Mouse (Mus musculus) spleen, adult 12 weeks (tissue): ENCODE measurements around the gene Yap1.

Source experiments
- DNase-seq: peaks from one replicate; pipeline ENCODE4 v3.0.0; 2022; ENCODE audit warnings: low spot score

Yap1 gene

DNA sequence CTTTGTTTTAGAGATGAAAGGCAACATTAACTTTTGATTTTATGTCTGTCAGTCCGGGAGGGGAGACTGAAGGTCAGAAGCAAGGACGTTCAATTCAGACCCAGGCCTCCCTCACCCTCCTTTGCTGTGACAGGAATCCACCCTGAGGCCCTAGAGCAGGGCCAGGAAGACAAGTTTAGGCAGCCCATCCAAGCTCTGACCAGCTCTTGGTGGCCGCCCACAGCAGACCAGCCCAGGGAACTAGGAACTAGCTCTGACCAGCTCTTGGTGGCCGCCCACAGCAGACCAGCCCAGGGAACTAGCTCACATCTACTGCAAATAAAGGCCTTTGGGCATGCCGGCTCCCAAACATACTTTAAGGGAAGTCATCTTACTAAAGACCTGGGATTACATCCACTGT, 26.8 kb downstream of the Yap1 start:
- DNase-seq = no peak

DNA sequence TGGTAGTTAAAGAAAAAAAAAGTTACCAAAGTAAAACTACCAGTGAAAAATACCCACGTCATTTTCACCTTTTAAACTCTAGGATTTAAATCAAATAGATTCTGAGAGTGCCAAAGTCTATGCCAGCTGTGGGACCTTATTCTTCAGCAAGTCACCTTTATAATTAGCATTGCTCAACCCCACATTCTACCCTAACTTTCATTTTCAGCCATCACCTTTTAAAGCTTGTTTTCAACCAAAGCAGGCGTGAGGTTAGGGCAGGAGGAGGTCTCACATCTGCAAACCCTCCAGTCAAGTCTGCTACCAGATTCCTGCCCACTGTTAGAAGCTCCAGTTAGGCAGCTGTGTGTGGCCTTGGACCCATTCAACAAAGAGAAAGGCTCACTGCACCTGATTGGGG, 32.4 kb downstream of the Yap1 start:
- no peak for DNase-seq

GRCm38 (mm10) chr9:7967980-7968379, 36.4 kb downstream of the Yap1 start:
- no peak for DNase-seq

DNA sequence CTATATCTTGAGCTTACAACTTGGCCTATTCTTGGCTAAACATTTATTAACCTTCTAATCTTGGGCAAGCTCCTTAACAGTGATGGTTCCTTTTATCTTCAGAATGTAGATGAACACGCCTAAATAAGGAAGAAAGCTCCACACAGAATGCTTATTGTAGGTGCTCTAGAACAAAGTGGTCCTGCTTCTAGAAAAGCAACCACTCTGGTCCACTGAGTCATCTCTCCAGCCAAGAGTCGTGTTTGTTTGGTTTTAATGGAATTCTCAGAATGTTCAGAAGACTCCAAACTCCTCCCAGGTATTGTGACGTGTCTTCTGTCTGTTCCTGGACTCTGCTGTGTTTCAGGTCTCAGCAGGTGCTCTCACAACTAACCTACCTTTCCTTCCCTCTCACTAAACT, 38.8 kb downstream of the Yap1 start:
- DNase-seq = no peak

- no peak for DNase-seq
Measured at GRCm38 (mm10) chr9:7963867-7964266, 40.5 kb downstream of the Yap1 start.

DNA sequence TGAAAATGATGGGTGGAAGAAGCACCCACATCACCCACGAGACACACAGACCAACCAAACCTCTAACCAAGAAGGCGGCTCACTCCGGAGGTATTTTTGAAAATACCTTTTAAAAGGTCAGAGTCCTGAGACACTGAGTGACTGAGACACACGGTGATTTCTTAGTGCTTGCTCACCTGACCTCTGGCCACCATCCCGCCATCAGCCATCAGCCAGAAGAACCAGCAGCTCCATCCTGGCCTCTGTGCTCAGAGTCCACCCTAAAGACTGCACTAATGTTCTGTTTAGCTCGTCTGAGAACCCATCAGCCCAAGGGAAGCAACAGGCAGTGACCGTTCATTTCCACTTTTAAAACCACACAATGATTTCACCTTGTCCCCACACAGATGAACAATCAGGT, 41.5 kb downstream of the Yap1 start:
- DNase-seq = no peak

- DNase-seq = no peak
Measured at GRCm38 (mm10) chr9:7961366-7962160, 42.8 kb downstream of the Yap1 start.

DNA sequence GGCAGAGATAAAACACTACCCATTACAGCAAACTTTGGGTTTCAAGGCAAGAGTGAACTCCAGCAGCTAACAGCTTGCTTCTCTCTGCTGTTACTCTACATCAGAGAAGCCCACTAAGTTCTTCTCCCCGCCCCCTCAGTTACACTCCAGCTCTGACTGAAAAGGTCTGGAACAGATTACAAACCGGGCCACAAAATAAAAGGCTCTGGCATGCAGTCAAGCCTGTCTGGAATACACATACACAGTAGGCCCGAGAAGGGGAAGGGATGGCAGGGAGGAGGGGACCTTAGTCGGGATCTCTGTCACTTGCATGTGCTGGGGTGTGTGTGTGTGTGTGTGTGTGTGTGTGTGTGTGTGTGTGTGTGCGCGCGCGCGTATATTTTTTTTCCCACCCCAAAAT, 44.0 kb downstream of the Yap1 start:
- no peak for DNase-seq

DNA sequence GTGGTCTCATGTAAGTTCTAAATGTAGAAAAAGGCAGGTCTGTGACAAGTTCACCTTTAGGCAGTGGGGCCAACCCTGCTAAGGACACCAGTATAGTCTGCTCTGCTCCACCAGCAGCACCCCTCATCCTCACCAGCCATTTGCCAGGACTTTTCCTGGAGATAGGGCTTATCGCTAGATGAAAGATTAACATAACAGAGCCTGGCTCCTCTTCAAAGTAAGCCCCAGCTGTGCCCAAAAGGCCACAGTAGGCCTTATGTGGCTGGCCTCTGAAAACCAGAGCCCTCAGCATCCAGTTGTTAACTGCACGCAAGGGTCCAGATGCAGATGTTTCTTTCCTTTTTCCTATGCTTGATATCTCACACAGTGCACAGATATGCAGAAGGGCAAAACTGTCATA, 45.1 kb downstream of the Yap1 start:
- no peak for DNase-seq

- no peak for DNase-seq
Measured at GRCm38 (mm10) chr9:7958025-7958593, 46.3 kb downstream of the Yap1 start.

GRCm38 (mm10) chr9:7957407-7957806, 47.0 kb downstream of the Yap1 start:
- no peak for DNase-seq

DNA sequence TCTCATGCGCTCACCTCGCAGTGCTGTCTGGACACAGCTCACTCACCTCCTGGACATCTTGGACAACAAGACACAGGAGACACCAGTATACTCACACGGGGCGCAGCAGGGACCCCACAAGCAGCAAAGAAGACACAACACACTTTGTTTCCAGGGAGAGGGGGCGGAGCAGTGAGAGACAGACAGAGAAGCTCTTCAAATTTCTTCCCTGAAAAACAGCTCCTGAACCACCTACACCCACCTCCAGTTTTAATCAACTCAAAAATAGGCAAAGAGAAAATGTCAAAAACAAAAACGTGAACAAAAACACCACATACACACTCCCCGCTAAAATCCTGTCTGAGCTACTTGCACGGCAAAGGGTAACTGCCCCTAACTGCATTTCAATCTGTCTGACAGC, 48.0 kb downstream of the Yap1 start:
- DNase-seq = no peak

GRCm38 (mm10) chr9:7952886-7953285, 51.5 kb downstream of the Yap1 start:
- no peak for DNase-seq

DNA sequence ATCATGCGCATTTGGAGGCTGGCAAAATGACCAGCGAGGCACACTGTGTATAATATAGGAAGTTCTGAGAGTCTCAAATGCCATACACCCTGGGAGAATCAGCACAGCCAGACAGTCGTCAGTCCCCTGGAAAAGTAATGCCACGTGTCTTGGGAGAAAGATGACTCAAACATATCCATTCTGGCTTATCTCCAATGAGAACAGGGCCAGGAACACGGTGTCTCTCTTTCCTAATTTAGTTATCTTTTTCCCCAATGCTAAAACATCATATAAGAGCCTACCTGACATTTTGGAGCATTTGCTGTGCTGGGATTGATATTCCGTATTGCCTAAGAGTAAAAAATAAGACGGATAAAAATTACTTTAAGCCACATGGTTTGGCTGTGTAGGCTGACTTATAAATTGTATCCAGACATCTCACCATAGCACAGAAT, 54.2 kb downstream of the Yap1 start:
- DNase-seq = no peak

DNA sequence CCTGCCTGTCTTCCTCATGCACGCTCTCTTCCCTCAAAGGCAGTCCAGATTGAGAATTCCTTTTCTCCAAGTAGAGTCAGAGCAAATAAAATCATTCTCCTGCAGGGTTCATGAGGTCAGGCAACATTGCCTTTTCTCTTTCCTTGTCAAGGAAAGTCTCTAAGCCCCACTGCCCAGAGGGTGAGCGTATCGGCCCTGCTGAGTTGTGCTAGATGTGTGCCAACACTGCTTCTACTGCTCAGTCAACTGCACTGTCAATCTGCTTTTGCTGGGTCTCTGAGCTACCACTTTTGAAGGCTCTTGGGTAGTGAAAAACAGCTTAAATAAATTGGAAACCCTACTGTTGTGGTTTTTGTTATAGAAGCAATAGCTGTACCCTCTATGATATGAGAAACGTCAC, 56.5 kb downstream of the Yap1 start:
- DNase-seq = no peak

GRCm38 (mm10) chr9:7943796-7944462, 60.5 kb downstream of the Yap1 start:
- no peak for DNase-seq

DNA sequence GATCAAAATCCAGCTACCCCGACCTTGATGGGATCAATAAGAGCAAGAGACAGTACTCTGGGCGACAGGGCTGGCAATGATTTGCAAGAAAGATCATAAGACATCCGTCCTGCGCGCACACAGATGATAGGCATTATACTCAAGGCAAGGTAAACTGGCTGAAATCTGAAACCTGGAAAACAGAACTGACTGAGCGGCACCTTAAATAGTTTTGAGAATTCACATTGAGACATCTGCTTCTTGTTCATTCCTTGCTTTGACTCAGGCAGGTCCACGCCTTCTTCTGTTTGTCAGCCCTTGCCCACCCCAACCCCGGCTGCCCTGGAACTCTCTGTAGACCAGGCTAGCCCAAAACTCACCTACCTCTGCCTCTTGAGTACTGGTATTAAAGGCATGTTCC, 61.7 kb downstream of the Yap1 start:
- no peak for DNase-seq

DNA sequence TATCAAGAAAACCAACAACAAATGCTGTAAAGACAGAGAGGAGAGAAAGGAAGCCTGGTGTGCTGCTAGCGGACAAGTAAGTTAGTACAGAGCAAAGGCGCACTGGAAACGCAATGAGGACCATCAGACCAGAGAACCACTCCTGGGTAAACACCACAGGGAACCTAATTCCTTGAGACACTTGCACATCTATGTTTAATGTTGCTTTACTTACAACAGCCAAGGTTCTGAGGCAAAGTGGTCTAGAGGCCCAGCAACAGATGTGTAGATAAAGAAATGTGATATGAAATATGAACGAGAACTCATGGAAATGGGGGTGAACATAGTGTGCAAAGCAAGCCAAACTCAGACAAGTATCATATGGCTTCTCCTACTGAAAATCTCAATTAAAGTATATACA, 64.3 kb downstream of the Yap1 start:
- DNase-seq = no peak

GRCm38 (mm10) chr9:7934419-7934818, 70.0 kb downstream of the Yap1 start:
- no peak for DNase-seq

DNA sequence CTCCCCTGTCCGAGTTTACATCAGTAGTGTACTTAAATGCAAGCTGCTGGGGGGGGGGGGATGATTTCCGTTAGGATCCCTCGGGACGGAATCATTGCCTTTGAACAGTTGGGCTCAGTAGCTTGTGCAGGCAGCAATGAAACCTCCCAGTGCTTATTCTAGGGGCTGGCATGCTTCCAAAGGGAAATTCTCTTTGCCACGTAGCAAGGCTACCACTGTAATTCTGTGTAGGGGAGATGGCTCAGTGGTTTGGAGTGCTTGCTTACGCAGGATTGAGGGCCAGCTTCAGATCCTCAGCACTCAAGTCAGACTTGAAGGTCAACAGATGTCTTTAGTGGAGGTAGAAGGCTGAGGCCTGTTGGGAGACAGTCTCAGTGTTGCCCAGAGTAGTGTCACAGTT, 74.8 kb downstream of the Yap1 start:
- no peak for DNase-seq

DNA sequence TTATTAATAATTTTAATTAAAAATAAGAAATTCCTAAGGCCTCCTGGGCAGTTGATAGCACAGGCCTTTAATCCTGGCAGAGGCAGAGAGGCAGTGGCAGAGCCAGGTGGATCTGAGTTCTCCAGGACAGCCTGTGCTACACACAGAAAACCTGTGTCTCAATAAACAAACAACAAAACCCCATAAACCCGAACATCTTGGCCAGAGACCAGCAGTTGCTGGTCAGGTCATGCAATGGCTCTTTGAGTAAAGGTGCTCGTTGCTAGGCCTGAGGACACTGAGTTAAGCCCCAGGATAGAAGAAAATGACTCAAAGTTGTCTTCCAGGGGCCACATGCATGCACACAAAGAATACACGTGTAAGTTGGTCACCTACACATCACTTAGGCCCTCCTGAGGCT, 75.5 kb downstream of the Yap1 start:
- DNase-seq = no peak

- DNase-seq = no peak
Measured at GRCm38 (mm10) chr9:7928207-7928793, 76.1 kb downstream of the Yap1 start.

DNA sequence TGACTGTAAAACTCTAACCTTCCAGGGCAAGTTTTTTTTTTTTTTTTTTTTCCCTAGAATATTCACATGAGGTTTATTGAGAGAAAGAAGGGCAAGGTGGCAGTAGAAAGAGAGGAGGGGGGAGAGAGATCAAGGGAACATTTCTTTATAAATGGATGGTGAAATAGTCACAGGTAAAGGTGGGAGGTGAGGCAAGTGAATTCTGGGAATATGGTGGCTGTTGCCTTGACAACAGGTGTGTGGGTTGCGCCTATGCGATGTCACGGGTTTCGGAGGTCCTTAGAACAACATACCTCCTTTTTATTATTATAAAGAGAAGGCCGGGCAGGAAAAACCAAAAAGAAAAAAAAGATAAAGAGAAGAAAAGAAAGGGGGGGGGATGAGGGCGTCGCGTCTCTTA, 89.5 kb downstream of the Yap1 start:
- DNase-seq = no peak
